Mouse (Mus musculus) right cerebral cortex, postnatal 25 days (tissue): Measurements from ENCODE around the gene Gdf1.
A peak's percentile ranks its signal among the peaks of the same experiment; 100 is the strongest.

ENCODE experiments used
- DNase-seq: peaks from one replicate; pipeline ENCODE4 v3.0.0; 2022

The Gdf1 gene

DNA sequence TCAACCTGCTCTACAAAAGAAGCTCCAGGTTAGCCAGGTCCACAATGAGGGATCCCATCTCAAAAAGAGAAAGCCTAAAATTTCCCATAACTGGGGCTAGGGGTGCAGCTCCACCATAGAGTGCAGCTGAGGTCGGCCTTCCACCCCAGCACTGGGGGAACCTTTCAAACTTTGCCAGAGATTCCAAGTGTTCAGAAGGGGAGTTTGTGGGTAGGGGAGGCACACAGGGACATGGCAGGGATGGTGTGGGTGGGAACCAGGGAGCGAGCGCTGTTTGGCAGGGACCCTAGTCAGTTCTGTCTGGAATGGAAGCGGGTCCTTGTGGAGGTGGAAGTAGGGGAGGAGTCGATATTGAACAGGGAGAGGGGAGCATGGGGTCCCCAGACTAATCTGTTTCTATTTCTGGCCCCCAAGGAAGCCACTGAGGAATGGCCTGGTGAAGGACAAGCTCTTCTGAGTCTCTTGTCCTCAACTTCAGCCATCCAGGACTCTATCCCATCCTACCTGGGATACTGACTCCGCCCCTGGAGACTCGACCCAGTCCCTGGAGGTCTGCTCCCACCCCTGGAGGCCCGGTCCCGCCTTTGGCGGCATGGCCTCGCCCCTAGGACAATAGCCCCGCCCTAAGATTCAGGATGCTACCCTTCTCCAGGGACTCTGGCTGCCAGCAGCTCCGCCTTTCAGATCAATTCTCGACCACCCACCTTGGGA, at the start of gene Gdf1:
Gene Gdf1 (plus strand): TSS at position 694 of the 711 bp plus-strand sequence.
- DNase-seq: no peak

- no peak for DNase-seq
Measured at GRCm38 (mm10) chr8:70281001-70281400, 48.6 kb upstream of the Gdf1 start.

- peak; percentile 79 for DNase-seq
Measured at GRCm38 (mm10) chr8:70282603-70283135, 46.9 kb upstream of the Gdf1 start, which contains the start of gene Homer3. Gene Homer3, plus strand, starts transcription at chr8:70282827.

GRCm38 (mm10) chr8:70283136-70284077, 46.2 kb upstream of the Gdf1 start:
- peak; percentile 20 for DNase-seq

- no peak for DNase-seq
Measured at GRCm38 (mm10) chr8:70284421-70284820, 45.2 kb upstream of the Gdf1 start.

DNA sequence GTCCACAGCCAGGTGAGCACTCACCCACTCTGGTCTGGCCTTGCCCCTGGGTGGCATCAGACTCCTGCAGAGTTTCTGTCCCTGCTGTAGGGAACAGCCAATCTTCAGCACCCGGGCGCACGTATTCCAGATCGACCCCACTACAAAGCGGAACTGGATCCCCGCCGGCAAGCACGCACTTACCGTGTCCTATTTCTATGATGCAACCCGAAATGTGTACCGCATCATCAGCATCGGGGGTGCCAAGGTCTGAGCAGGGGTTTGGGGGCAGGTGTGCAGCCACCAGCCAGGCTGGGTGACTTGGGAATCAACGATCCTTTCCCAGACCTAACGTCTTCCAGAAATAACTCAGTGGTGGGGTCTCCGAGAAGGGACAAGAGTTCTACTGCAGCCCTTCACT, 44.3 kb upstream of the Gdf1 start:
- DNase-seq: no peak

DNA sequence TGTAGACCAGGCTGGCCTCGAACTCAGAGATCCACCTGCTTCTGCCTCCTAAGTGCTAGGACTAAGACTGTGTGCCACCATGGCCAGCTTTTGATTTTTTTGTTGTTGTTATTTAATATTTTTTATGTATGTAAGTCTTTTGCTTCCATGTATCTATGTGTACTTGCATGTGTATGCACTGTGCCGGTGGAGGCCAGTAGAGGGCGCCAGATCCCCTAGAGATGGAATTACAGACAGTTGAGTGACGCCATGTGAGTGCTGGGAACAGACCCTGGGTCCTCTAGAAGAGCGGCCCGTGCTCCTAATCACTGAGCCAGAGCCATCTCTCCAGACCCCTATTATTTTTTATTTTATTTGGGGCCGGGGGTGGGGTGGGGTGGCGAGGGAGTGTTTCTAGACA, 42.9 kb upstream of the Gdf1 start:
- no peak for DNase-seq

GRCm38 (mm10) chr8:70293988-70294405, 35.6 kb upstream of the Gdf1 start:
- DNase-seq: no peak

DNA sequence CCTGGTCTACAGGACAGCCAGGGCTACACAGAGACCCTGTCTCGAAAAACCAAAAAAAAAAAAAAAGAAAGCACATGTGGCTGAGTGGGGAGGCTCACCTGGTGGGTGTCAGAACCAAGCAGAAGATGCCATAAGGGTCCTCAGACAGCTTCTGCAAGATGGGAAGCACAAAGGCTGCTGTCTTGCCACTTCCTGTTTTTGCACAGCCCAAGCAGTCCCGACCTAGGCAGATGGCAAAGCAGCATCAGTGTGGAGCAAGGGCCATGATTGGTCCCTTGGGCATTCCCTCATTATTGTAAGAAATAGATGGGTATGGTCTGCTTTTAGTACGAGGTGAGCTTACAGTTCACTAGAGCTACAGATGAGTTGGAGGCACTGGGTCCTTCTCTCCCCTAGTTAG, 28.7 kb upstream of the Gdf1 start:
- DNase-seq: no peak

DNA sequence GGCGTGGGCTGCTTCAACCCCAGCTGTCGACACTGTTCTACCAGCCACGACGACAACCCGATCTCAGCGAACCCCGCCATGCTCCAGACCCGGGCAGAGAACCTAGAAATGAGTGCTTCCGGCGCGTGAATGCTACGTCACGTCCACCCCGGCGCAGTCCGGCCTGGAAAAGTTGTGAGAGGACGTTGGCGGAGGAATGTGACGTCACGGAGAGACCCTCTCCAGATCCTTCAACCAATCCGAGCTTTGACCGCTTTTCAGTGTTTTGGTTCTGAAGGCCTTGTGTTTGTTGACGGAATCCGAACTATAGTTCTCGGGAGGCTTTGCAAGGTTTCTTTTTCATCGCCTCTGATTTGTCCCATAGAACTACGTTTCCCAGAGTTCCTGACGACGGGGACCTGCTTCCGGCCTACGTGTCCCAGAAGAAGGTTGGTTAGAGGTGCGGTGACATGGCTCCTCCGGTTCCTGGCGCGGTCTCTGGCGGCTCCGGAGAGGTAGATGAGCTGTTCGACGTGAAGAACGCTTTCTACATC, 27.2 kb upstream of the Gdf1 start, which contains the start of the genes Ddx49 and Cope:
Gene Ddx49 (minus strand): TSS at position 132 of the 533 bp plus-strand sequence.
Gene Cope (plus strand): TSS at position 161 of the 533 bp plus-strand sequence.
- DNase-seq: peak; percentile 94

- no peak for DNase-seq
Measured at GRCm38 (mm10) chr8:70302901-70303300, 26.7 kb upstream of the Gdf1 start.

DNA sequence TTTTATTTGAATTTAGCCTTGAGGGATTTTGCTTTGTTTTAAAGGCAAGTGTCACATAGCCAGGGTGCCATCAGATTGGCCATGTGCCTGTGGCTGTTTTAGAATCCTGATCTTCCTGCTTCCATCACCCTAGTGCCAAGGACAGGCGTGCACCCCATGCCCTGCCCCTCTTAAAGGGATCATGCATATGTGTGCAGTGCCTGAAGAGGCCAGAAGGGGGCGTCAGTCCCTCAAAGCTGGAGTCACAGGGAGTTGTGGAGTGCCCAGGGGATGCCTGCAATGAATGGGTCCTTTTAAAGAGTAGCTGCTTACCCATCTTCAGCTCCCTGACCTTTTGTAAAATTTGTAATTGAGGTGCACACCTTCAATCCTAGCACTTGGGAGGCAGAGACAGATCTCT, 20.3 kb upstream of the Gdf1 start:
- no peak for DNase-seq

DNA sequence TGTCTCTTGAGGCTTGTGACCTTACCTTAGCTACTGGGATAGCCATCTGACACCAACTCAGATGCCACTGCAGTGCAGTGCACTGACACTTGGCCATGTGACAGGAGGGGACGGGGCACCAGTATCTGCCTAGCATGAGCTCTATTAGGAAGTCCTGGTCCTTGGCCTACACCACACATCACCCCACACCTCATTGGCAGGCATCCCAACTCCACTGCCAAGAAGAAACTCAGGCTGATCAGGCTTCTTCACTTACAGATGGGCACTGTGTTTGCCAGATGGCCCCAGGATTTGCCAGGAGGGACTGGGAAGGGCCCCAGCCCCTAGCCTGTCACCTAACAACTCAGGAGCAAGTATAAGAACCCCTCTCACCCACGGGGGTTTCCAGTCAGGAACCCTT, 16.2 kb upstream of the Gdf1 start:
- no peak for DNase-seq

GRCm38 (mm10) chr8:70315624-70316510, 13.8 kb upstream of the Gdf1 start, which contains the start of gene Cers1:
Gene Cers1, plus strand, starts transcription at chr8:70315775.
- DNase-seq: peak; percentile 87

DNA sequence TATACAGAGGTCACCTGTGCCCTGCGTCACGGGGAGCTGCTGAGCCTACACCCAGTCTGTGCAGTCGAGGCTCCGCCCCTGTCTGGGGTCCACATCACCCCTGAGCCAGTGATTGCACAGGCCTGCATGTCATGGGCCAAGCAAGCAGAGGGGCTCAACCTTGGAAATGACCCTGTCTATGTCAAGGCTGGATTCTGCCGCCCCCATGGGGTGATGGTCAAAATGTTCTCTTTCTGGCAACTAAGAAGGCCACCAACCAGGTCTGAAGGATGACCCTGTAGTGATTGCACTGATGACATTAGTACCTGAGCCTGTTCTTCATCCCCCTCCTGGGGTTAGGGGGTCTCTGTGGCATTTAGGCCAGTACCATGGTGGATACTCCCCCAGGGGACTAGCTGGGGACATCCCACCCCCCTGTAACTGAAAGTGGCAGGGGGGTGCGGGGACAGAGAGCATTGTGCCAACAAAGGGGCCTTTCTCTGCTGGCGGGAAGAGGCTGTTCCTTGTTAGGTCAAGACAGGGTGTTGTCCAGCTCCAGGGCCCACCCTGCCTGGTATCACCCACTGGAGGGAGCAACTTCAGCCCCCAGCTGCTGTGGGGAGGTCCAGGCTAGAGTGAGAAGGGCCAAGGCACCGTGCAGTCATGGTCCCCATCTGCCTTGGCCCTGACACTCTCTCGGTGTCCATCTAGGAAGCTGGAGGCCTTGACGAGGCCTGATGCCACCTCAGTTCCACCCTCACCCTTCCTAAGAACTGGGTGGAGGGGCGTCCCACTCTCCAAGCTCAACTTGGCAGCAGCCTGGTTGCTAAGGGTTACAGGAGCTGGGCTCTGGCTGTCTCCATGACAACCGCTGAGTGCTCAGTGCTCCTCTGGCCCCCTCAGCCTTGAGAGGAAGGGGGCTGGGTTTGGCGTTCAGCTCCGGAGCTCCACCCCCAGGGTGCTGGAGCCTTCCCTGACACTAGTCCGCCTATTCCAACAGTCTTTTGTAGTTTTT, 12.8 kb upstream of the Gdf1 start:
- peak; percentile 88 for DNase-seq

DNA sequence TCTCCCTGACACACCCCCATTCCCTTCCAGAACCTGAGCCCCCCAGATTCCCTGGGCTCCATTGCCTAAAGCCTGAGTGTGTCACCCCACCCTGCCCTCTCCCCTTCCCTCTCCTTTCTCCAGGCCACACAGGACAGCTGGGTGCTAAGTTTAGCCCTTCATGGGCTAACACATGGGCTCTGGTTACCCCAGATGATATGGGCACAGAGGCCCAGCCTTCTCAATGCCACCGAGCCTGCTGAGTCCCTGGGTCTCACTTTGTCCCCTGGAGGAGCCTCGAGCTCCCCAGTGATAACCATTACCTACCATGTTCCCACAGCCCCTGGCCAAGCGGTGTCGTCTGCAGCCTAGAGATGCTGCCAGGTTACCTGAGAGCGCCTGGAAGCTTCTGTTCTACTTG, 11.7 kb upstream of the Gdf1 start:
- no peak for DNase-seq

DNA sequence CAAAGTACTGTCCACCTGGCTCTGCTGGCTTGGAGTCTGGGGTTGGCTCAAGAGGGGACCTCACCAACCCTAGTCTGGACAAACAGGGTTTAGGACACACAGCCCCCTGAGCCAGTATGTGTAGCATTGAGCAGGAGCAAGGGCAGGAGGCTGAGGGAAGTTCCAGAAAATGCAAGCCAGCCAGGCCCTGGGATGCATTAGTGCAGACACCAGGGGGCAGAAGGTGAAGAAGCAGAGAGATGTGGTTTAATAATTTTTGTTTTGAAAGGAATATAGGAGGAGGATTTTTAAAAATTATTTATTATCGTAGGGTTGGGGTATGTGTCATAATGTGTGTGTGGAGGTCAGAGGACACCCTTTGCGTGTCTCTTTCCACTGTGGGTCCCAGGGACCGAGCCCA, 5.9 kb upstream of the Gdf1 start:
- DNase-seq: no peak

DNA sequence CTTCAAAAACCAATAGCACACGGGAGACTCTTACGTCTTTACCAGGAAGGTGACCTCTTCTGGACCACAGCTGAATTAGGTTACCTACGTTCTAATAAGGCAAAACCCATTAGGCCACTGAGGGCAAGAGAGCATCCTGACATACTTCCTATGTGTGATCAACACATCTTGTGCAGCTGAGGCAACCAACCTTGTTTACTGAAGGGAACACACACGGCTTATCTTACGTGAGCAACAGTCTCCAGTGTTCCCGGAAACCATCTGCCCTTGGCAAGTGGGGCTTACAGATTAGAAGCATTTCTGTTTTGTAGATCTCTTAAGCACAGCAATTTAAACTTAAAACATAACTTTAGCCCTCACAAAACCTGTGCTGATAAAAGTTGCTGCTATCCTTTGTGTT, 2.1 kb upstream of the Gdf1 start:
- no peak for DNase-seq

GRCm38 (mm10) chr8:70329835-70330740, 471 bp downstream of the Gdf1 start:
- no peak for DNase-seq
